Mouse (Mus musculus) kidney, adult 2 months (tissue): ENCODE measurements around the gene Mettl7b.

Experiments used
- CTCF ChIP-seq: fragments of 200-500 bp; conservative IDR thresholded peaks from 2 replicates; pipeline ENCODE4 v1.5.1; 2011; ENCODE audit warnings: low read depth, mild to moderate bottlenecking, control low read depth, low read length, moderate library complexity, mixed read lengths; ENCODE audit not compliant: insufficient read depth, insufficient read length
- POLR2A ChIP-seq: fragments of 200-500 bp; IDR thresholded peaks from one replicate; pipeline ENCODE4 v1.6.1; 2011; ENCODE audit warnings: low read depth, low read length, control low read depth

DNA sequence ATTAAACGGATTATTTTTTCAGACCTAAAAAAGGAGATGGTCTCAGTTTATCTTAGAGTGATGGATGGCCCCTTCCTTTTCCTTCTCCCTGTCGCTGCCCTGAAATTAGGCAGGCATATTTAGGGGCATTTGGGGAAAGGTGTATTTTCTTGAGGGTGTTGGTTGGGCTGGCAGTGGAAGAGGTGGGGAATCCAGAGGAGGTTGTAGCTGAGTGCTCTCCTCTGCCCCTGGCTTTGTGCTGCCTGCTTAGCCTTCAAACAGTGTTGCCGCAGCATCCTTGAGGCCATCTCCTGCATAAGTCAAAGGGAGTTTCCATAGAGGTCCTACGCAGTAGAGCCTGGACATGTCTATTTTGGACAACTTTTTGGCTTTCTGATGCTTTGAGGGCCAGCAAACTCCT is 48.0 kb downstream of the Mettl7b start:
- TF ChIP-seq CTCF (no peak), POLR2A (no peak)
